Mouse (Mus musculus) C2C12 (cell line): ENCODE results near the gene Btf3l4. TPM values are rescaled to one million over a fixed set of nuclear protein-coding genes. Genes with fewer than 3 reads are reported as not detected.

ENCODE experiments used
- H3K27me3 ChIP-seq: one replicate; pipeline ENCODE4 v1.6.1; 2011; ENCODE audit not compliant: control insufficient read depth, insufficient read depth, insufficient read length
- H3K36me3 ChIP-seq: one replicate; pipeline ENCODE4 v1.6.1; 2011; ENCODE audit not compliant: control insufficient read depth, insufficient read depth
- H3K4me3 ChIP-seq: one replicate; pipeline ENCODE4 v1.5.1; 2011; ENCODE audit warnings: mild to moderate bottlenecking, control low read depth; ENCODE audit not compliant: poor library complexity, insufficient read depth, severe bottlenecking
- H3K79me2 ChIP-seq: one replicate; pipeline ENCODE4 v1.6.1; 2011; ENCODE audit not compliant: control insufficient read depth, insufficient read depth
- H3K79me3 ChIP-seq: one replicate; pipeline ENCODE4 v1.6.1; 2011; ENCODE audit warnings: low read depth, control low read depth
- H3ac ChIP-seq: one replicate; pipeline ENCODE3; 2011; ENCODE audit warnings: low read depth; ENCODE audit not compliant: control insufficient read depth, insufficient read length
- CEBPB ChIP-seq: IDR thresholded peaks from one replicate; pipeline ENCODE4 v1.6.1; 2011; ENCODE audit warnings: low read depth, mild to moderate bottlenecking, control low read depth, moderate library complexity
- CTCF ChIP-seq: IDR thresholded peaks from one replicate; pipeline ENCODE4 v1.5.1; 2011; ENCODE audit not compliant: control insufficient read depth, insufficient read depth, insufficient read length
- FOSL1 ChIP-seq: IDR thresholded peaks from one replicate; pipeline ENCODE4 v1.8.0; 2011; ENCODE audit warnings: mild to moderate bottlenecking, low read length; ENCODE audit not compliant: poor library complexity, insufficient read depth, severe bottlenecking
- MAX ChIP-seq: IDR thresholded peaks from one replicate; pipeline ENCODE4 v1.6.1; 2011; ENCODE audit warnings: mild to moderate bottlenecking, control low read depth
- MYOD1 ChIP-seq: IDR thresholded peaks from one replicate; pipeline ENCODE4 v1.6.1; 2011; ENCODE audit warnings: low read depth; ENCODE audit not compliant: control insufficient read depth, insufficient read length
- MYOG ChIP-seq: IDR thresholded peaks from one replicate; pipeline ENCODE4 v1.6.1; 2011; ENCODE audit not compliant: control insufficient read depth, insufficient read length; ENCODE audit errors: extremely low read depth
- USF1 ChIP-seq: IDR thresholded peaks from one replicate; pipeline ENCODE4 v1.6.1; 2011; ENCODE audit warnings: low read depth, mild to moderate bottlenecking, control low read depth, moderate library complexity
- long read RNA-seq, 2 experiments: library from polyadenylated mRNA; unstranded; transcript quantifications; one replicate each; pipeline ENCODE4 v2.0.0; 2019 to 2020
- polyA plus RNA-seq: library from polyadenylated mRNA; unstranded; fragments of >200 nt; fragmentation: generic; extraction: Trizol; gene quantifications from one replicate; pipeline ENCODE4 v1.2.1, GENCODE M21; 2012; ENCODE audit warnings: missing spikeins

The Btf3l4 gene
- polyA plus RNA-seq: 29.1 TPM
- long read RNA-seq, experiment 1, transcript Btf3l4-204 (6 exons, 3,141 nt): major isoform, 83 of 95 reads
- long read RNA-seq, experiment 1, partial matches to known transcripts: 3 of 95 reads
- long read RNA-seq, experiment 1, other reads (novel, unspliced or antisense): 9 of 95 reads
- long read RNA-seq, experiment 2, transcript Btf3l4-204 (6 exons, 3,141 nt): major isoform, 153 of 165 reads
- long read RNA-seq, experiment 2, partial matches to known transcripts: 0 of 165 reads
- long read RNA-seq, experiment 2, other reads (novel, unspliced or antisense): 6 of 165 reads

GRCm38 (mm10) chr4:108832916-108833827 lies at the start of gene Btf3l4:
TSS of gene Btf3l4 (minus strand) at chr4:108833614.
- peaks cover 35% of the 10 kb centered on the region for H3K79me3 ChIP-seq
- TF ChIP-seq CEBPB: no peak
- TF ChIP-seq MYOD1: no peak
- TF ChIP-seq MAX: peak; percentile 55
- no peak for TF ChIP-seq MYOG
- TF ChIP-seq FOSL1: no peak
- TF ChIP-seq USF1: peak; percentile 79
- no peak for TF ChIP-seq CTCF
- no peaks in the 10 kb centered on the region for H3K27me3 ChIP-seq
- H3K36me3 ChIP-seq: peaks cover 16% of the 10 kb centered on the region
- peaks cover 75% of the 10 kb centered on the region for H3K79me2 ChIP-seq
- peak within 1 kb of the TSS; percentile 65 for H3K4me3 ChIP-seq
- H3ac ChIP-seq: peak within 1 kb of the TSS; percentile 86

- no peak within 1 kb of the TSS for H3K4me3 ChIP-seq
- no peaks in the 10 kb centered on the region for H3K79me2 ChIP-seq
- peak within 1 kb of the TSS; percentile 18 for H3ac ChIP-seq
- no peaks in the 10 kb centered on the region for H3K79me3 ChIP-seq
- H3K27me3 ChIP-seq: no peaks in the 10 kb centered on the region
- no peaks in the 10 kb centered on the region for H3K36me3 ChIP-seq
- TF ChIP-seq CEBPB (no peak), CTCF (no peak), MYOD1 (no peak), FOSL1 (no peak)
Observed at GRCm38 (mm10) chr4:108878963-108879822, 45.8 kb upstream of the Btf3l4 start, which contains the start of gene Rab3b. TSS of gene Rab3b (plus strand) at chr4:108879063.

- H3K27me3 ChIP-seq: no peaks in the 10 kb centered on the region
- TF ChIP-seq CEBPB (no peak), MYOD1 (no peak), USF1 (no peak), MAX (no peak), FOSL1 (no peak), MYOG (no peak), CTCF (no peak)
- H3K79me2 ChIP-seq: no peaks in the 10 kb centered on the region
- H3ac ChIP-seq: no peak overlapping the region
- H3K36me3 ChIP-seq: no peaks in the 10 kb centered on the region
- H3K79me3 ChIP-seq: no peaks in the 10 kb centered on the region
- H3K4me3 ChIP-seq: no peak overlapping the region
Observed at GRCm38 (mm10) chr4:108877901-108878300, 44.5 kb upstream of the Btf3l4 start.

- Histone ChIP-seq H3K79me3 (no peaks in the 10 kb centered on the region), H3K79me2 (no peaks in the 10 kb centered on the region), H3ac (no peak overlapping the region), H3K4me3 (no peak overlapping the region), H3K36me3 (no peaks in the 10 kb centered on the region), H3K27me3 (no peaks in the 10 kb centered on the region)
- TF ChIP-seq USF1: no peak
- no peak for TF ChIP-seq MYOG
- TF ChIP-seq MAX: no peak
- TF ChIP-seq MYOD1: no peak
Observed at GRCm38 (mm10) chr4:108873746-108874145, 40.3 kb upstream of the Btf3l4 start.

- Histone ChIP-seq H3ac (no peak overlapping the region), H3K79me3 (no peaks in the 10 kb centered on the region), H3K79me2 (no peaks in the 10 kb centered on the region), H3K27me3 (no peaks in the 10 kb centered on the region), H3K36me3 (no peaks in the 10 kb centered on the region), H3K4me3 (no peak overlapping the region)
- TF ChIP-seq CEBPB (no peak), USF1 (no peak), MYOG (no peak), MYOD1 (no peak), CTCF (no peak), FOSL1 (no peak), MAX (no peak)
Observed at GRCm38 (mm10) chr4:108869730-108870374, 36.4 kb upstream of the Btf3l4 start.
